Mouse (Mus musculus): ENCODE results near the gene Sumf1. TPM values are rescaled to one million over a fixed set of nuclear protein-coding genes. Genes with fewer than 3 reads are reported as not detected.

The Sumf1 gene
- polyA plus RNA-seq, 1 experiment from 2014 or later, result 12.4 TPM

DNA sequence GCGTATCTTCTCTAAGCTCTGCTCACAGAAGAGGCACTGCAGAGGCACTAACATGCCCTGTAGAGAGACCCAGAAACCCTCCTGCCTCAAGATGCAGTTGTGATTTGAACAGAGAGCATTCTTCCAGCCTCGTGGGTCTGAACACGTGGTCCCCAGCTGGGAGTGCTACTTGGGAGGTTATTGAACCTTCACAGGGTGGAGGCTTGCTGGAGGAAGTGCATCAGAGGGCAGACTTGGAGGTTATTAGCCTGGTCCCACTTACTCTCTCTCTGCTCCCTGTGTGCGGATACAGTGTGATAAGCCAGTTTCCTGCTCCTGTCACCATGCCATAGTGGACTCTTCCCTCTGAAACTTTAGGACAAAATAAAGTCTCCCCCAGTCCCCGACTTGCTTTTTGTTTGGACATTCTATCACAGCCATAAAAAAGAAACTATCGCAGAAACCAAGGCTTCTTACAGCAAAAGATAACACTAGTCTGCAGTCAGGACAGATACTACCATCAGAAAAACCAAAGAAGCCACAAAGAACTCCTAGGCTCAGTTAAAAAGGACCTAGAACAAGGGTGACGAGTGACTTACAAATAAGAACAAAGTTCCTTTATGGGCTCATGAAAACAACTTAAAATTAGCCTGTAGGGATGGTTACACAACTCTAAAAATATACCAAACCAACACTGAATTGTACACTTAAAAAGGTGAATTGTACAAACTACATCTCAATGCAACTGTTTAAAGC, 17.3 kb downstream of the Sumf1 start:
- no peak for DNase-seq (ENCODE audit: low spot score)
- WGBS, result 77% methylated on average over 7 of the region's 7 CpGs
- Histone ChIP-seq H3K4me3 (ENCODE audit: low read depth, low read length) (no peak overlapping the region), H3K27me3 (ENCODE audit: control insufficient read depth, insufficient read depth, low read length) (no peaks in the 10 kb centered on the region), H3K4me1 (ENCODE audit: control insufficient read depth, insufficient read depth, low read length) (no peaks in the 10 kb centered on the region), H3K9ac (ENCODE audit: low read length) (no peak overlapping the region), H3K36me3 (ENCODE audit: control insufficient read depth, insufficient read depth, low read length) (peaks cover 4% of the 10 kb centered on the region; the same call in 1 of the 2 replicates), H3K27ac (ENCODE audit: low read depth, low read length) (no peak overlapping the region), H3K4me2 (ENCODE audit: low read depth) (no peak overlapping the region), H3K9me3 (ENCODE audit: control insufficient read depth, low read length) (no peaks in the 10 kb centered on the region)
- no peak for ATAC-seq (ENCODE audit: insufficient read depth, low FRiP score, low TSS enrichment)

DNA sequence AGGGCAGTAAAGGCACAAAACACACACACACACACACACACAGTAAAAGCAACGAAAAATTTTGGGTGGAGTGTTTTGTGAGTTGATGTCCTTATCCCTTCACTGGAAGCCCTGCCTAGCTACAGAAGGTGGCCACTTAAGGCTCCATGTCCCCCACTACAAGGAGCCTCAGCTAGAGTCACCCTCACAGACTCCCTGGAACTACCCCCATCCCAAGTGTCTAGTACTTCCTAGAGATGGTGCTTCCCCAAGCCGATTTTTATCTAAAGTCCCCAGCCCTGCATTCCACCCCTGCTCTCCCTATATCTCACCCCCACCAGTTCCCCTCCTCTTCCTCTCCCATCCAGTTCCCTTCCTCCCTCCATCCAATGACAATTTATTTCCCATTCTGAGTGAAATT, 19.8 kb downstream of the Sumf1 start:
- no peaks in the 10 kb centered on the region for H3K9me3 ChIP-seq (ENCODE audit: control insufficient read depth, low read length)
- H3K4me3 ChIP-seq (ENCODE audit: low read depth, low read length), result no peak overlapping the region
- H3K4me2 ChIP-seq (ENCODE audit: low read depth), result no peak overlapping the region
- ATAC-seq (ENCODE audit: insufficient read depth, low FRiP score, low TSS enrichment) (no peak), DNase-seq (ENCODE audit: low spot score) (no peak)
- no peaks in the 10 kb centered on the region for H3K4me1 ChIP-seq (ENCODE audit: control insufficient read depth, insufficient read depth, low read length)
- H3K27ac ChIP-seq (ENCODE audit: low read depth, low read length), result no peak overlapping the region
- 88% methylated on average over 2 of the region's 2 CpGs for WGBS
- H3K36me3 ChIP-seq (ENCODE audit: control insufficient read depth, insufficient read depth, low read length), result no peaks in the 10 kb centered on the region
- no peaks in the 10 kb centered on the region for H3K27me3 ChIP-seq (ENCODE audit: control insufficient read depth, insufficient read depth, low read length)
- no peak overlapping the region for H3K9ac ChIP-seq (ENCODE audit: low read length)

DNA sequence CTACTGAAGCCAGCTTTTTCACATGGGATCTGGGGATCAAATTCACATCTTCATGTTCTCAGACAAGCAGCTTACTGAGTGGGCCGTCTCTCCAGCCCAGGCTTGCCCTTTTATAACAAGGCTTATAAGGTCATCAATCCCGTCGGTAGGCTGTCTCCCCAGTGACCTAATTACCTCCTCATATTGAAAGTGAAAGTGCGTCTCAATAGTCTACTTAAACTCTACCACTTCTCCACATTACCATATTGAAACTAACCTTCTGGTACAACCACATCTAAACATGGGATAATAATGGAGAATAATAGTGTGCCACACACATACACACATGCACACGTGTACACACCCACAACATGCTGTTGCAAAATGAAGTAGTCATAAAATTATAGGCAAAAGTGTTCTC, 20.4 kb downstream of the Sumf1 start:
- Histone ChIP-seq H3K36me3 (ENCODE audit: control insufficient read depth, insufficient read depth, low read length) (no peaks in the 10 kb centered on the region), H3K4me2 (ENCODE audit: low read depth) (no peak overlapping the region), H3K9me3 (ENCODE audit: control insufficient read depth, low read length) (no peaks in the 10 kb centered on the region), H3K27ac (ENCODE audit: low read depth, low read length) (no peak overlapping the region), H3K4me1 (ENCODE audit: control insufficient read depth, insufficient read depth, low read length) (no peaks in the 10 kb centered on the region), H3K9ac (ENCODE audit: low read length) (no peak overlapping the region), H3K27me3 (ENCODE audit: control insufficient read depth, insufficient read depth, low read length) (no peaks in the 10 kb centered on the region), H3K4me3 (ENCODE audit: low read depth, low read length) (no peak overlapping the region)
- 87% methylated on average over 5 of the region's 5 CpGs for WGBS
- ATAC-seq (ENCODE audit: insufficient read depth, low FRiP score, low TSS enrichment) (no peak), DNase-seq (ENCODE audit: low spot score) (no peak)

DNA sequence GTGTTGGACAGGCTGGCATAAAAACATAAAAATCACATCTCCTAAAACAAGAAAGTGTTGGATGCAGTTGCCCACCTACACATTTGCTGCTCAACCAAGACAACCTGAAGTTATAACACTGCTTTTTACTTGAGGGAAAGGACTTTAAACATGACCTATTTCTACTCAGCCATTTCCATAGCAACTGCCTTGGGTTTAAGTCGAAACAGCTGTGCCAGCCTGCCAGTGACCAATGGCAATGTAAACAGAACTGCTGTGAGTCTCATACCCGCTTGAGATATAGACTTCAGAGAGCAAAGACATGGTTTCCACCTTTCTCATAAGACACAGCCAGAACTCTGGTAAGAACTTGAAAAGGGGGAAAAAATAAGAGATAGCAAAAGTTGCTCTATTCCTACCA, 24.8 kb downstream of the Sumf1 start:
- WGBS, result 56% methylated on average over 2 of the region's 2 CpGs
- Histone ChIP-seq H3K9ac (ENCODE audit: low read length) (no peak overlapping the region), H3K36me3 (ENCODE audit: control insufficient read depth, insufficient read depth, low read length) (no peaks in the 10 kb centered on the region), H3K9me3 (ENCODE audit: control insufficient read depth, low read length) (no peaks in the 10 kb centered on the region), H3K4me1 (ENCODE audit: control insufficient read depth, insufficient read depth, low read length) (no peaks in the 10 kb centered on the region), H3K4me3 (ENCODE audit: low read depth, low read length) (no peak overlapping the region), H3K27me3 (ENCODE audit: control insufficient read depth, insufficient read depth, low read length) (no peaks in the 10 kb centered on the region), H3K4me2 (ENCODE audit: low read depth) (no peak overlapping the region), H3K27ac (ENCODE audit: low read depth, low read length) (no peak overlapping the region)
- no peak for ATAC-seq (ENCODE audit: insufficient read depth, low FRiP score, low TSS enrichment)
- no peak for DNase-seq (ENCODE audit: low spot score)

DNA sequence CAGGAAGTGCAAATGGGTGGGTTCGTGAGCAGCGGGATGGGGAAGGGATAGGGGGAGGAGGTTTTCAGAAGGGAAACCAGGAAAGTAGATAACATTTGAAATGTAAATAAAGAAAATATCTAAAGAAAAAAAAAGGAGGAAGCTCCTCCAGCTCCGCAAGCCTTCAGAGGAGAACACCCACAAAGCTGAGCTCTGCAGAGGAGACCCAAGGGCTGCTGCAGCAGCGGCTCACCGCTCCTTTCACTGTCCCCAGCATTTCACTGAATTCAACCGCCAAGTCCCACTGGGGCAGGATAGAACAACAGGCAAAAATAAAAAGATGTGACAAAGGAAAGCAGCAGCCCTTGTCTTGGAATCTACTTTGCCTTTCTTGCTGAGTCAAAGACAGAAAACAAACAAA, 28.5 kb downstream of the Sumf1 start:
- Histone ChIP-seq H3K27ac (ENCODE audit: low read depth, low read length) (no peak overlapping the region), H3K9me3 (ENCODE audit: control insufficient read depth, low read length) (no peaks in the 10 kb centered on the region), H3K27me3 (ENCODE audit: control insufficient read depth, insufficient read depth, low read length) (no peaks in the 10 kb centered on the region), H3K4me2 (ENCODE audit: low read depth) (no peak overlapping the region), H3K36me3 (ENCODE audit: control insufficient read depth, insufficient read depth, low read length) (no peaks in the 10 kb centered on the region), H3K4me3 (ENCODE audit: low read depth, low read length) (no peak overlapping the region), H3K9ac (ENCODE audit: low read length) (no peak overlapping the region), H3K4me1 (ENCODE audit: control insufficient read depth, insufficient read depth, low read length) (no peaks in the 10 kb centered on the region)
- 54% methylated on average over 6 of the region's 6 CpGs for WGBS
- ATAC-seq (ENCODE audit: insufficient read depth, low FRiP score, low TSS enrichment), result no peak
- DNase-seq (ENCODE audit: low spot score), result no peak

DNA sequence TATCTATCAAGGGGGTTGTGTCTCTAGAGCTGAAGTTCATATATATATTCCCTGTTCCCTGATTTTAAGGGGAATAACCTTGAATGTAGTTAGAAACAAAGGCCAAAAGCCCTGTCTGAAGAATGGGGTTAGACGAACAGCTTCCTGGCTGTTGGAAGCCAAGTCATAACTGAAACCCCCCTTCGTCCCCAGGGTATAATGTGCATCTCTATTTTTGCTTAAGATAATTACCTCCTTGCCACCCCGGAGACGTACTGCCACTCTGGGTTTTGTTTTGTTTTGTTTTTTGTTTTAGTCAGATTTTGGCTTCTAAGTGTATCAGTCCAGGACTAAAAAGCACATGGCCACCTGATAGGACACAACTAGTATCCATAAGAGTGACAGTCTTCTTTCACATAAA, 31.1 kb downstream of the Sumf1 start:
- Histone ChIP-seq H3K27me3 (ENCODE audit: control insufficient read depth, insufficient read depth, low read length) (no peaks in the 10 kb centered on the region), H3K4me2 (ENCODE audit: low read depth) (no peak overlapping the region), H3K36me3 (ENCODE audit: control insufficient read depth, insufficient read depth, low read length) (no peaks in the 10 kb centered on the region), H3K27ac (ENCODE audit: low read depth, low read length) (no peak overlapping the region), H3K4me1 (ENCODE audit: control insufficient read depth, insufficient read depth, low read length) (no peaks in the 10 kb centered on the region), H3K9me3 (ENCODE audit: control insufficient read depth, low read length) (no peaks in the 10 kb centered on the region), H3K9ac (ENCODE audit: low read length) (no peak overlapping the region), H3K4me3 (ENCODE audit: low read depth, low read length) (no peak overlapping the region)
- DNase-seq (ENCODE audit: low spot score) (no peak), ATAC-seq (ENCODE audit: insufficient read depth, low FRiP score, low TSS enrichment) (no peak)
- 91% methylated on average over 4 of the region's 4 CpGs for WGBS

DNA sequence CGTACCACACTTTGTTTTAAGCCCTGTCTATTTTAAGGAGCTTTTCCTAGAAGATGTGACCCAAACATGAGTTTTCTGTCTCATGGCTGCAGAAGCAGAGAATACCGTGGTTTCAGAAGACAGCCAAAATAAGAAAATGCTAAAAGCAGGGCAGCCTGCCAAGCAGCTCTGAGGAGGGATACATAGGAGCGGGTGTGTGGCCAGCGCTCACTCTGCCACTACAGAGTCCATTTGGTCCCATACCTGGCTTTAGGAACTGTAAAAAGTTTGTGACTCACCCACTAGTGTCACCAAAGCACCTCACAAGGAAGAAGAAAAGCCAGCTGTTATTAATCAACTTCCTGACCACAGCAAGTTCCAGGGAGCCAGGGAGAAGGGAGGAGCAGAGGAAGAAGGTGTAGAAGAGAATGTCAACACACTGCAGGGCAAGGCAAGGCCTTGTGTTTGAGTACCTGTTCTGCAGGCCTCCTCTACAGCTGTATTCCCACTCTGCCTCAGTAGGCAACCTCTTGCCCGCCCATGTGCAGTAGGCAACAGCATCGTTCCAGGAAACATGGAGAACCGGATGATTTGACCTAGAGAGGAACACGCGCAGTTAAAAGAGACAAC, 32.6 kb downstream of the Sumf1 start:
- Histone ChIP-seq H3K36me3 (ENCODE audit: control insufficient read depth, insufficient read depth, low read length) (no peaks in the 10 kb centered on the region), H3K4me2 (ENCODE audit: low read depth) (no peak overlapping the region), H3K4me1 (ENCODE audit: control insufficient read depth, insufficient read depth, low read length) (no peaks in the 10 kb centered on the region), H3K27me3 (ENCODE audit: control insufficient read depth, insufficient read depth, low read length) (no peaks in the 10 kb centered on the region), H3K4me3 (ENCODE audit: low read depth, low read length) (no peak overlapping the region), H3K27ac (ENCODE audit: low read depth, low read length) (no peak overlapping the region), H3K9me3 (ENCODE audit: control insufficient read depth, low read length) (no peaks in the 10 kb centered on the region), H3K9ac (ENCODE audit: low read length) (no peak overlapping the region)
- DNase-seq (ENCODE audit: low spot score) (no peak), ATAC-seq (ENCODE audit: insufficient read depth, low FRiP score, low TSS enrichment) (no peak)
- WGBS, result 92% methylated on average over 9 of the region's 9 CpGs

DNA sequence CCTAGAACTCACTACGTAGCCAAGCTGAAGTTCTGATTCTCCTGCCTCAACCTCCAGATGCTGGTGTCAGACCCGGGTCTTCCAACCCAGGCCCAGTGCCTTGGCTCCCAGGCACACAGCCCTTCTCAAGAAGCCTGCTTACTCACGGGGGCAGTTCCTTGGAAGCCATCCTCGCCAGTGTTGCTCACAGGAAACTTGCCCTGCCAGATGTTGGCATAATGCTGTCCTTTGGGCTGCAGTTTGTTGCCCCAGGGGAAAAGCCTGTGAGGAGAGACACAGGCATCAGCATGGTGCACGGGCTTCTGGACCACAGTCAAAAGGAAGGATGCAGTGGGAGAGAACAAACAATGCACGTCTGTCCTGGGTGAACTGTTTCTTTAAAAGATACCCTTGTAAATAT, 33.3 kb downstream of the Sumf1 start:
- Histone ChIP-seq H3K27ac (ENCODE audit: low read depth, low read length) (no peak overlapping the region), H3K9ac (ENCODE audit: low read length) (no peak overlapping the region), H3K36me3 (ENCODE audit: control insufficient read depth, insufficient read depth, low read length) (no peaks in the 10 kb centered on the region), H3K4me1 (ENCODE audit: control insufficient read depth, insufficient read depth, low read length) (no peaks in the 10 kb centered on the region), H3K27me3 (ENCODE audit: control insufficient read depth, insufficient read depth, low read length) (no peaks in the 10 kb centered on the region), H3K4me2 (ENCODE audit: low read depth) (no peak overlapping the region), H3K4me3 (ENCODE audit: low read depth, low read length) (no peak overlapping the region), H3K9me3 (ENCODE audit: control insufficient read depth, low read length) (no peaks in the 10 kb centered on the region)
- 83% methylated on average over 6 of the region's 6 CpGs for WGBS
- no peak for DNase-seq (ENCODE audit: low spot score)
- no peak for ATAC-seq (ENCODE audit: insufficient read depth, low FRiP score, low TSS enrichment)

DNA sequence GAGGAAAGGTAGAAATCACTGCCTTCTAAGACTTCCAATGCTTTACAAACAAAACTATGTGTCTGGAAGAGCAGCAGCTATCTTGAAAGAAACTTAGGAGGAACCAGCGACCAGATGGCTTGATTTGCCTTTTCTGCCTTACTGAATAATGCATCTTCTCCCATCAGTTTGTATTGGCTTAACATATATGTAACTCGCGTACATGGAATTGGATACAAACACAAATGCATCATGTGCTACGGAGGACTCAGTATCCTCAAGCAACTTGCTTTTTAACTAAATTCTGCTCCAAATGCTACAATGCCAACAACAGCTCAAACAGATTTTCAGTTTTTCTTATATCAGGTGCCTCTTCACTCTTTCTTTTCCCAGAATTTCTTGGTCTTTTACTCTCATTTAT, 36.1 kb downstream of the Sumf1 start:
- Histone ChIP-seq H3K36me3 (ENCODE audit: control insufficient read depth, insufficient read depth, low read length) (no peaks in the 10 kb centered on the region), H3K9me3 (ENCODE audit: control insufficient read depth, low read length) (no peaks in the 10 kb centered on the region), H3K4me2 (ENCODE audit: low read depth) (no peak overlapping the region), H3K4me3 (ENCODE audit: low read depth, low read length) (no peak overlapping the region), H3K27ac (ENCODE audit: low read depth, low read length) (no peak overlapping the region), H3K27me3 (ENCODE audit: control insufficient read depth, insufficient read depth, low read length) (no peaks in the 10 kb centered on the region), H3K9ac (ENCODE audit: low read length) (no peak overlapping the region), H3K4me1 (ENCODE audit: control insufficient read depth, insufficient read depth, low read length) (peaks cover 3% of the 10 kb centered on the region; the same call in 1 of the 2 replicates)
- no peak for DNase-seq (ENCODE audit: low spot score)
- no peak for ATAC-seq (ENCODE audit: insufficient read depth, low FRiP score, low TSS enrichment)
- WGBS, result 94% methylated on average over 4 of the region's 4 CpGs

All from neural tube, embryonic 11.5 days (tissue).